Comparison of ENCODE assay signal across 14 mouse cellular contexts in genomic region chr15:23420010-23420409, GRCm38 (mm10).
DNase-seq lines count a peak whose midpoint lies in the region.
"Had no signal": no experiment of that assay in that cellular context is flagged by ENCODE, and none has a peak within 500 bp of the region (broad histone marks: within the 10 kb centered on the region; RNA-seq: fewer than 3 reads in every experiment).

No protein-coding gene starts in this region.

- peak; percentile 59 for DNase-seq in left cerebral cortex, postnatal 4 days
- no peak for DNase-seq in left cerebral cortex, adult 11 months (ENCODE audit: low spot score)
- peak; percentile 97 for DNase-seq in brain, adult 2 months (ENCODE audit: low read depth, low spot score)
- DNase-seq in cerebellum, adult 8-10 months, result peak; percentile 75
- peak; percentile 49 to 64 for DNase-seq in layer of hippocampus, adult 8-10 months (ENCODE audit: low spot score in 2 of 2)
- DNase-seq in adrenal gland, postnatal 14 days, result no peak
- no peak for DNase-seq in spleen, postnatal 36 days (ENCODE audit: low spot score in 2 of 2)
- no peak for DNase-seq in heart, postnatal 10 days
- DNase-seq: adrenal gland, postnatal 25 days; gastrocnemius, postnatal 14 days; kidney, adult 11 months; lung, postnatal 14 days; retina, postnatal 1 day; thymus, adult 18-20 months had no signal

- intact Hi-C loops in left cerebral cortex, postnatal 4 days (cut with DNase I), result no loop called here
- intact Hi-C loops in heart, postnatal 10 days (cut with DNase I), result no loop called here

Comparison
In these comparisons a context has a peak if more than half of its experiments do, and no peak if none do; other contexts are left out.
1. DNase-seq: peak in left cerebral cortex, postnatal 4 days (single experiment), brain, adult 2 months (single experiment), cerebellum, adult 8-10 months (single experiment) and layer of hippocampus, adult 8-10 months (2 of 2); none in left cerebral cortex, adult 11 months (single experiment), adrenal gland, postnatal 14 days (single experiment), spleen, postnatal 36 days (0 of 2) and heart, postnatal 10 days (0 of 2).